Mouse (Mus musculus): ENCODE data around the gene Vopp1.
A peak's percentile ranks its signal among the peaks of the same experiment; 100 is the strongest.
"Not testable (repeated sequence)": the region's sequence is repeated elsewhere in the genome, so short reads cannot be mapped to it uniquely, and the experiment has no call there.

Vopp1 gene

DNA sequence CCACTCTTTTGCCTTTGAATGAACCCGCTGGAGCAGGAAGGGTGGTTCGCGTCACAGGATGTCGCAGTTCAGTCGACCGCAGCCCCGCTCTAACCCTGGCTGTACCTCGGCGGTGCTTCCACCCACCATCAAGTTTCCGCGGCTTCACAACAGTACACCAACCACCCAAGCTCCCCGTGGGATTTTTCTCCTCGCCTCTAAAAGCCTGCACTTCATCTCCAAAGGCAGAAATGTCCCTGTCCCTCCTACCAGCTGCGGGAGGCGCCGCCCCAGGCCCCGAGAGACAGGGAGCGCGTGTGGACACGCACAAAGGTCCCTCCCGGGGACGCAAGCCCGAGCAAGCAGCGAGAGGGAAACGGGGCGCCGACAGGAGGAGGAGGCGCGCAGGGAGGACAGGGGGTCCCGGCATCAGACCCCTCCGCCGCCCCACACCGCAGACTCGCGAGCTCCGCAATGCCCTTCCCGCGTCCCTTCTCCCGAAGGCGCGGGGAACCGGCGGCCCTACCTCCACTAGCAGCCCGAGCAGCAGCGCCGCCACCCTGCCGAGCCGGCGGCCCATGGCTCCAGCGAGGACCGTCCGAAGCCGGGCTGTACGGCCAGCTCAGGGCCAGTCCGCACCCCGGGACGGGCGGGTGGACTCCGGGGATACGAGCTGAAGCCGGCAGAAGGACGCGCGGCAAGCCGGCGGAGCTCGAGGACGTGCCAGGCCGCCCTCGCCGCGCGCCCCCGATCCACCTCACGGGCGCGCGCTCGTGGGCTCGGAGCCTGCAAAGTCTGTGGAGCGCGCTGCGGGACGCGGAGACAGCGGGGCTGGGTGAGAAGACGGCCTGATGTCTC lies at the start of gene Vopp1:
TSS of gene Vopp1 (minus strand) at position 738 of the 837 bp plus-strand sequence.
- DNase-seq: peak; percentile 60

DNA sequence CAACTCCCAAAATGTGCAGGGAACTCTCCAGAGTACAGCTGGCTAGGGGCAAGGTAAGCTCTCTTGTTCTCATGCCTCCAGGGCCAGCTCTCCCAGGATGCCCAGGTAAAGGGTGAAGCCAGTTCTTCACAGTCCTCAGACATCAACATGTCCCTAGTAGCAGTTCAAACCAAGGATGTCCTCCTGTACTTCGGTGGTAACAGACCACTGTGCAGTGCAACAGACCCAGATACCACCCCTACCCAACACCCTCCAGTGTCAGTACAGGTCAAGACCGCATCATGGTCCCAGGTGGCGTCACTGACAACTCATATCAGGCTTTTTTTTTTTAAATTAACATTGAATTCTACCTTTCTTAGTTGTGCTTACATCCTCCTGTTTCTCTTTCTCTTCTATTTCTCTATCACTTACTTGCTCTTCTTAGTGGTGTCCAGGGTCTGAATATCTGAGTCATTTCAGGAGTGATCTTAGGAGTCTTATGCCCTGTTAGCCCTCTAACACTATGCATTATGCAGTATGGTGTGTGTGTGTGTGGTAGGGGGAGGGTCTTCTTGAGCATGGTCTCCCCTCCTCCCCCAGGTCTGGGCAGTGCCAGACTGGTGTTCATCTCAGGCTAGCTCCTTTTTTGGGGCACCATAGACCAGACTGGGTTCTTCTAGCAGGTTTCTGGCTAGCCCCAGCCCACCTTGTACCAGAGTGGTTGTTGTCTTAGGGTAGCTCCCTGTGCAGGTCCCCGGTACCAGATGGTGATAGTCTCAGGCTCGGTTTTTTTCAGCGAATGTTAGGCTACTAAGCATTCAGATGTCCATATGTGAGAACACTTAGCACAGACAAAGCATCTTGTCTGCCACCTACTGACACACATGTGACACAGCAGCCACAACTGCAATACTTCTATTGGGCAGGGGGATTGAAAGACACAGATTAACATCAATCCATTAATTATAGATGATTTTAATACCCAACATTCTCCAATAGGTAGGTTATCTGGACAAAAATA lies 34.4 kb upstream of the Vopp1 start:
- DNase-seq: peak; percentile 18

DNA sequence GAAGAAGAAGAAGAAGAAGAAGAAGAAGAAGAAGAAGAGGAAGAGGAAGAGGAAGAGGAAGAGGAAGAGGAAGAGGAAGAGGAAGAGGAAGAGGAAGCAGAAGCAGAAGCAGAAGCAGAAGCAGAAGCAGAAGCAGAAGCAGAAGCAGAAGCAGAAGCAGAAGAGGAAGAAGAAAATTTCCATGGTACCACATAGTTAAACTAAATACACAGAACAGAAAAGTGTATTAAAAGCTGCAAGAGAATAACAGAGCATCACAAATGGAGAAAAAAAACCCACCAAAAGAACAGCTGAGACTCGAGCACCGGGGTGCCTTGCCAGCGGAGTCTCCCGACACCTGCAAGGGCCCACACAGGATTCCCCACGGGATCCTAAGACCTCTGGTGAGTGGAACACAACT lies 26.2 kb upstream of the Vopp1 start:
- not testable (repeated sequence) for DNase-seq

DNA sequence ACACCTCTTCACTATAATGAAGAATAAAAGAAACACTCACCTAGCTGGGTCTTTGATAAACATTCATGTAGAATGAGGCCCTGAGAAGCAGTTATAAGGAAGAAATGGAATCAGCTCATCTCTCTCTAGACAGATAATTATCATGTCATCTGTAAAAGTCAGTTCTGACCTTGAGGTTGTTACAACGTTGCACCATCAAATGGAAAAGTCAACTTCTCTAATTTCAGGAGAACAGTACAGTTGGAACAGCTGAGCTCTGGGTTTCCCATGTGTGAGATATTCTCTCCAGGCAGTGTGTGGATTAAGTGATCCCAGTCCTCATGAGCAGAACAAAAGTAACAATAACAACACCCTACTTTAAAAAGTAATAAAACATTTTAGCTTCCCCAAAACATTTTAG lies 25.3 kb upstream of the Vopp1 start, which contains the start of gene Vmn1r21:
TSS of gene Vmn1r21 (minus strand) at position 58 of the 400 bp plus-strand sequence.
- DNase-seq: no peak

DNA sequence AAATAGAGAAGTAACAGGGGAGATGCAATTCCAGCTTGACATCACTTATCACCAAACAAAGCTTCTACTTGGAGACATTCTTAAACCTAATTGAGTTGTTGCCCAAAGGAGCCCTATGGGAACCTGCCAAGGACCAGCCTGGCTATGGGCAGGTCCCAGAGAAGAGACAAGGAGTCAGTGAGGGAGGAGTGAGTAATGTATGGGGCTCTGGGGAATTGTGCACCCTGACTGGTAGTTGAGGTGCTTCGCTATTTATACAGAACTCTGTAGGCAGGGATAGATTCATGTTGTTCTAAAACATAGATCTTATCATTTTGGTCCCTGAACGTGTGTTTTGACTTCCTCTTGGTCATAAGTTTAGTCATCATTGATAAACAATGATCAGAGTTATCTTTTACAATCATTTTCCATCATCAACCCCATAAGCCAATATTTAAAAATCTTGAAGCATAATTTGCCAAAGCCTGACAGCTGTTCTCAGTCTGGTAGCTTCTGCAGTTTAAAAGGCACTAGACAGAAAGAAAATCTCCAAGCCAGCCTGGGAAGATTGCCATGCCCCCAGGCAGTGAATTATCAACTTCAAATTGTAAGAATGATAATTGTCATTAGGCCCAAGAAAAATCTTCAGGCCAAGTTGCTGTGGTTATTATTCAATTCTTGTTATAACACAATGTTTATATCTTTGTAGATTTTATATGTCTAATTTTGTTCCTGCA lies 14.9 kb upstream of the Vopp1 start:
- DNase-seq: no peak

DNA sequence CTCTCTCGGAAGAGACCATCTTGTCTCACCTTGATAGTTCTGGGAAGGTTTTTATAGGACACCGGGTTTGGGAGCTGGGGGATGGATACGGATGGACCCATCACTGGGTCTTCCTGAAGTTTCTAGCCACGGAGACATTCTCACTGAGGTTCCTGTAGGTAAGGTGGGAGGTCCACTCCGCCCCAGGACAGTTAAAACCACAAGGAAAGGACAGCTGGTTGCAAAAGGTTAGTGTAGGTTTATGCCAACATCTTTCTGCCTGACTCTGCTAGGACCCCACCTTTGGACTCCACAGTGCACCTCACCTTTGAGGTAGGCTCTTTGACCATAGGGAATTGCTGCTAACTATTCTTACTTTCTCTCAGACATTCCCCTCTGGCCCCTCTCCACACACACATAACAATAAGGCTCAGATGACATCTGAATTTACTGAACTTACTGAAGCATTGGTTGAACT lies 328 bp upstream of the Vopp1 start:
- no peak for DNase-seq

DNA sequence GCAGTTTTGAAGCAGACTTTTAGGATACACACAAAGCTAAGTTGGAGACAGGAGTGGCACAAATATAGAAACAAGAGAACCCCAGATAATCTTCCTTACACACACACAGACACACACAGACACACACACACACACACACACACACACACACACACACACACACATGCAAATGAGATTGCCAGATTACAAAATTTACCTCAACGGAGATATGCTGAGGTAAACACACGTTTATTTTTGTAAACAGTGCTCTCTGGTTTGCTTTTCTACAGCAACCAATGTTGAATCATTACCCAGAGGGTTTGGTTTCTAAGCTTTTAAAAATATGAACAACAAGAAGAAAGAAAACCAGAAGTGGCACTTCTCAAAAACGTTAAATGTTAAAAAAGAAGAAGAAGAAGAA lies 1.5 kb downstream of the Vopp1 start:
- DNase-seq: no peak

DNA sequence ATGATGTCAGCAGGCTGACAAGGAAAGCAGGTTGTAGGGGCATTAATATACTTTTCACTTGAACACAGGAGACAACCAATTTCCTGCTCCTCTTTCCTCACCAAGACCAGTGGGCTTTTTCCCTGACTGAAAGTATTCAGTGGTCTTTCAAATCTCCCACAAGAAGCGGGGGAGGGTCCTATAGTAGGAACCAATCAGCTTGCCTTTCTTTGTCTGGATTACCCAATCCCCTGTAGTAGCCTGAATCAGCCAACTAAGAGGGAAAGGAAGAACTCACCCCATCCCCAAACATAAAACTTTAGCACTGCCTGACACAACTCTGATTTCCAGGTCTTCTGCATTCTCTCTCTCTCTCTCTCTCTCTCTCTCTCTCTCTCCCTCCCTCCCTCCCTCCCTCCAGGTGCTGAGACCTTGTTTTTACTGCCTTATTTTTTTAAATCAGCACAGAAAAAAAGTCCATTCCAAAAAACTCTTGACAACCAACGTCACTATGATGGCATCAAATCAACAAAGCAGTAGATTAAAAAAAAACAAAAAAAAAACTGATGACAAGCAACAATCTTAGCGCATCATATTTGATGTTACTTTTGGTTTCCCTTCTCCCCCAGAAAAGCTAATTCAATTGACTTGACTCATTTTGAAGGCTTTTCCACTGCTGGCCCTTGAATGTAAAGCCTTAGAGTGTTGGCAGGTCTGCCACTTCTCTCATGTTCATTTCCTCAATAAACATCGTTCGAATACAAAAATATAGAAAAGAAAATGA lies 2.1 kb downstream of the Vopp1 start:
- DNase-seq: no peak

DNA sequence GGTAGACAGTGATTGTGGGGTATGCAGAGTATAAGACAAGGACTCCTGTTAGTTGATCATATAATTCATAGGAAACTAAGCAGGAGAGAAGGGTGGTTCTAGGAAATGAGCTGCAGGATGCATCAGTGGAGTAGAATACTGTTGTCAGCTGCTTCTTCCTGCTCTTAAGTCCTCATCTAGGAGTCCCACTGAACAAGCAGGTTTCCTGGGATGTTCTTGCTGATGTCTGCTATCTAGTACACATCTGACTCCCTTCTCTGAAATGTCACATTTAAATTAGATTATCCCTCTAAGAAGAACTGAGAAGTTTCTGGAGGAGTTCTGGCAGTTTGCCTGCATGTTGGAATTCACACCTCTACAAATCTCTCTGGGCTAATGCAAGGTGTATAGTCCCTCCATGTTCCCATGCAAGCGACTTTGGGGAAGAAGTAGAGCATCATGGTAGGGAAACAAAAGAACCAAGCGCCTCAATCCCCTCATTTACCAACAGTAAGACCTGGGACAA lies 10.5 kb downstream of the Vopp1 start:
- no peak for DNase-seq

DNA sequence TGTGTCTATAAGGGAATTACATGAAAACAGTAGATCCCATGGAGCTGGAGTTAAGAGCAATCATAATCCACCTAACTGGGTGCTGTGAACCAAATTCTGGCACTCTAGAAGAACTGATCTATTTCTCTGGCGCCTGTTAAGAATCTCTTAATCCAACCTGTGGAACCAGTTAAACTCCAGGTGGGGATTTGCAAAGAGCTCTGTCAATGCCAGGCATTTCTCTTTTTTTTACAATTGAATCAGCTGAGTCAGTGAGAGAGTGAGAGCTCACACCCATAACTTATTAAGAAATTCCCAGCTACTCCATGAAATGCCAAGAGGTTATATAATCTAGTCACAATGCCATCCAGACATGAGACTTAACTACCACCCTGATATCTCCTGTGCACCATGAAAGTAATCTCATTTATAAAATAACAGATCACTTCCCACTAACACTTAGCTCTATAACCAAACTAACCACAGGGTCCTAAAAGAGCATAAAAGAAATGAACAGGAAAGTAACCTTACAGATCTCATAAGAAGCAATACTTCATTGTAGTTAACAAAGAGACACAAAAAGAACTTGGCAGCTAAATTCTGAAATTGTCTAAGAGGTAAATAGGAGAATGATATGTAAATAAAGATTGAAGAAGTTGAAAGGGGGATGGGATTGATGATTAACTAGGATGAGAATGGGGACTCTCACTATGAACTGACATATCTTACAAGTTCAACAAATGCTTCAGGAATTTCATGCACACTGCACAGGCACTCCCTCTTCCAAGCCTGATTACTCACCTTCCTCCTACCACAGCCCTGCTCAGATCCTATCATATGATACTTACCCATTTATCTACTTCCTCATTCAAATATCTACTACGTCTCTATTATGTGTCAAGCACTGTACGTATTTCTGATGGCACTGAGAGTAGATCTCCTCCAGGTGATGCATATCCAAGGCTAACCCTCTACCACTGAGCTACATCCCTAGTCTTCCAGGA lies 12.9 kb downstream of the Vopp1 start:
- DNase-seq: no peak

DNA sequence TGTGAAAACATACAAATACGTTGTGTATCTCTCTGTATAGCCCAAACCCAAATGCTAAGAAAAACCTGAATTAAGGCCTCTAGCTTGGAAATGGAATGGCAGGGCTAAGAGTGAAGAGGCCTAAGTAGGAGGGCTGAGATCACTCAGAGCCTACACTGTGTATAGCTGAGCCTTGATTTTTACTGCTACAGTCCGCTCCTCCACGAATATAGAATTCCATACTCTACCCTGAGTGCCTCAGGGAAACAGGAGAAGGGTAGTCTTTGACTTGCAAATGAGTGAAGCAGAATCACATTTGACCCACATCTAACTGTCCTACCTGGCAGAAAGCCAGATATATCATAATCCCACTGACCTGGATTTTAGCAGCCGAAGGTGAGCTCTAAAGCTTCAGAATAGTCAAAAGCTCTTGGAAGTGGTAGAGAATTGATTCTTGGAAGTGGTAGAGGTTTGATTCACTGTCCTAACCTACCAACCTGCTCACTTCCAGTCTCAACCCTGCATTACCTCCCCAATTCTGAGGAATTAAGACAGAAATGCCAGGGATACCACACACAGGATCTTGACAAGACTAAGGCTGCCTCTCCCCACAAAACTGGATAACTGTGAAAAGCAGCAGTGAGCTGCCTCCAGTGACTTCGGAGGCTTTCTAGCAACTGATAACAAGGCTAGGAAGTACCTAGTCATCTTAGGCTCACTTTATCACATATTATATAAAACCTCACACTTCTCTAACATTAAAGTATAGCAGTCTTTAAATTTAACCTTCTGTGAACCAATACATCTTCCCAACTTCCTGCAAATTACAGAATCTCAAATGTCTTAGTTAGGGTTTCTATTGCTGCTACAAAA lies 19.5 kb downstream of the Vopp1 start:
- no peak for DNase-seq

DNA sequence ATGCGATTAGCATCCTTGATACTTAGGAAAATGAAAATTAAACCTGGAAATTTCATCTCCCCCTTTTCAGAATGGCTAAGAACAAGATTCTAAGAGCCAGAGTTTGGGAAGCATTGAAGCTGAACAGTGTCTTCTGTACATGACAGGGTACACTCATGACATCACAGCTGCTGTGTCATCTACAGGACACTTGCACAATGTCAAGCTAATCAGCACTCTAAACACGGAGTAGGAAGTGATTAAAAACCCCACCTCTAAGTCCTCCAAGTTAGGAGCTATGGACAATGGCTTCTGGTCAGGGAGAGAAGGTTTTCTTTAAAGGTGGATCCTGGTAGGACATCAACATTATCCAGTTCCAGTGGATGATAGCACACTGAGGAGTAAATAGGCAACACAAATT lies 21.8 kb downstream of the Vopp1 start:
- no peak for DNase-seq

DNA sequence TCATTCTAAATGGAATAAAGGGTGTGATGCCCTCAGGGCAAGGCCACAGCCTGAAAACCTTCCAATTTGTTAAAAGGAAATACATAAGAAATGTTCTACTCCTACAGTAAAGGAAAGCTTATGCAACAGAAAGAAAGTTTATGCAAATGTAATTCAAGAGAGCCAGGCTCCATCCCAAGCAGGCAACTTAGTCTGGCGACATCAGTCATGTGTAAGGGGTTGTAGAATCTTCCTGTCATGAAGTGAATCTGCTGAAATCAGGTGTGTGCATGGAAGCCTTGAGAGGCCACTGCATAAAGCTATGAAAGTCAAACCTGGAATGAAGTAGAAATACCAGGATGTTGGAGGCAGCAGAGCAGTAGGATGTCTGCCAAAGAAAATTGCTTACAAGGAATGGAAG lies 26.0 kb downstream of the Vopp1 start:
- no peak for DNase-seq

DNA sequence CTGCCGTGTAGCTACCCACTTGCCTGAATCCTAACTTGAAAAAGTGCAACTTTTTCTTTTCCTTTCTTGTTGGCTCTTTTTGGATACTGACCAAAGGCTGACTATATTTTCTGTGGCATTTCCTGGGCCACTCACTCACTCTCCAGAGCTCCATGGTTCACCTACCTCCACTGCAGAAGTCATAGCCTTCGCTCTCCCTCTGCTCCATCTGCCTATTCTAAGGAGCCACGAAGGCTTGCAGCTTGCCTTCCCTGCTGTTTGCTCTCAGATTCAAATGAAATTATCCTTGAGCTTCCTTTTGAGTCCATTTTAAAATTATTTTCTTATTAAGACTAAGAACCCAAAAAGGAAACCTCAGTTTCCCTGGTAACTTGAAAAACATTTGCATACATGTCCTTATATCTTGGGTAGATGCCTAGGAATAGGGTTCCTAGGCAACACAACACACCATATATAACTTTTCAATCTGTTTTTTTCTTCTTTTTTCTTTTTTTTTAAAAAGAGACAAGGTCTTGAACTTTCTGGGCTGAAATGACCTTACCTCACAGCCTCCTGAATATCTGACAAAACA lies 28.0 kb downstream of the Vopp1 start:
- no peak for DNase-seq

DNA sequence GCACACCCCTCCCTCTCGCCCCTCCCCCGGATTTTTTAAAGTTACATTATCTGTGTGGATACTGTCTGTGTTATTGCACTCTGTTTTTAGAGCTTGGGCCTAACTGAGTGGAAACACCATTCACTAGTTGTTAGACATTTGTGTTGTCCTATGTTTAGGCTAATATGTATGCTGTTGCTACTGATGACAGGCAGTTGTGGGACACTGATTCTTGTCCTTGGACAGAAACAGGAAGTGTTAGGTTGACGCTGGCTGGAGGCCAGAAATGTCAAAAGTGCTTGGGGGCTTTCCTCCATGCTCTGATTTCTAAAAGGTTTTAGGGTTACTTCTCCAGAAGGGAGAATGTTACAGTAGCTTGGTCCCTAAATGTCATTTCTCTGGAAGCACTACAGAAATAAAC lies 29.1 kb downstream of the Vopp1 start:
- DNase-seq: peak; percentile 36

DNA sequence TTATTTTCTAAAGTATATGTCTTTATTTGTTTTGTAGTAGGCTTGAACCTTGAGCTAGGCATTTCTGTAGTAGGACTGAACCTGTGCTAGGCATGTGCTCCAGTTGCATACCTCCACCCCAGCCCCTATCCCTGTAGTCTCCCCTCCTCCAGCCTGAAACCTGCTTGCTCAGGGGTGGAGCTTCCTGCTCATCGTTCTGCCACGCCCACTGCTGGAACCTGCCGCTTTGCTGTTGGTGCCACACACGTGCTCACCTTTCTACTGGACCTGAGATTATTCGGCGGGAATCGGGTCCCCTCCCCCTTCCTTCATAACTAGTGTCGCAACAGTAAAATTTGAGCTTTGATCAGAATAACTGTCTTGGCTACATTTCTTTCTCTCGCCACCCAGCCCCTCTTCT lies 32.1 kb downstream of the Vopp1 start:
- DNase-seq: not testable (repeated sequence)

DNA sequence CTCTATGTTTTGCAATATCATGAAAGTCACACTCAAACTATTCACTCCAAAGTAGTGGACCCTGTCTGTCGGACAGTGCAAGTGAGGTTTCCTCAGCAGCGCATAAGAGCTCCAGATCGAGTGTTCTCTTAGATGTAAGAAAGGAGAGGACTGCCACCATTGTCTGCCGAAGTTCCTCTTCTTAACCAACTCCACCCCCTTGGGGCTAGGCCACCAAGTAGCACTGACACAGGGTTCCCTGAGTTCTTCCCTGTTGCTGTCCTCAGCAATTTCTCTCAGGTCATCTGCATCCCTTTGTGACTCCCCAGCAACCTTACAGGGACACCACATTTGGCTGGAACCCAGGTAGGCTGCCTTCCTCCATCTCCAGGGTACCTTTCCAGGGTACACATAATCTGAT lies 34.4 kb downstream of the Vopp1 start:
- DNase-seq: no peak

DNA sequence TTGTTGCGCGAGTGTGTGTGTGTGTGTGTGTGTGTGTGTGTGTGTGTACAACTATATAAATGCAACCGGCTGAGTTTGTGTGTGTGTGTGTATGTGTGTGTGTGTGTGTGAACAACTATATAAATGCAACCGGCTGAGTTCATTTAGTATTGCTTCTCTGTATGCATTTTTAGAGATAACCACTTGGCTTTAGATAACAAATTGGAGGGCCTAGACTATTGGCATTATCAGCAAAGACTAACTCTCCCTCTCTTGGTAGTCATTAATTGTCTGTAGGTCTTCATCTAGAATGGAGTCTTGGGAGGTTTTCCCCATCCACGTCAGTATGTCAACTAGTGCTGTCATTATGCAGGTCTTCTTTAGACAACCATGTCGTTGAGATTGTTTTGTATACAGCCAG lies 37.6 kb downstream of the Vopp1 start:
- DNase-seq: no peak

DNA sequence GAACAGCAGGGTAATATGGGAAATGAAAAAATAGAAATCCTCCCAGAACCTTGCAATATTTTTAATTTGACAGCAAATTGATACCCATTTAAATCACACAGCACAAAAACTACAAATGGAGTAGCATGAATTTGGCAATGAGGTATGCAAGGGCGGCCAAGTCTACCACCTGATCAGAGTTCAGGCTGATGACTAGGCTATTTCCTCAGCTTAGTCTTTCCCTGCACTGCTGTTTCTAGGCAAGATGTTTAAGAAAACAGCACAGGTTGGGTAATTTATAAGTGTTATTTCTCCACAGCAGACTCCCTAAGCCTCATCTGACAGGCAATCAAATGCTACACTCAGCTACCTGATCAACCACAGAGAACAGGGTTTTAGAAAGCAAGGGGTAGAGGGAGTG lies 40.7 kb downstream of the Vopp1 start:
- no peak for DNase-seq
